Mouse (Mus musculus) ovary, postnatal 14 days (tissue): ENCODE data around the gene Cdh23.
A peak's percentile ranks its signal among the peaks of the same experiment; 100 is the strongest.

ENCODE experiments used
- DNase-seq: peaks from one replicate; pipeline ENCODE4 v3.0.0; 2022; ENCODE audit warnings: low spot score

Cdh23 gene

GRCm38 (mm10) chr10:60577920-60578737 lies 118.2 kb downstream of the Cdh23 start:
- no peak for DNase-seq

- no peak for DNase-seq
Measured at GRCm38 (mm10) chr10:60577125-60577919, 119.0 kb downstream of the Cdh23 start.

- DNase-seq: no peak
Measured at GRCm38 (mm10) chr10:60574851-60575250, 121.4 kb downstream of the Cdh23 start.

- DNase-seq: no peak
Measured at GRCm38 (mm10) chr10:60571491-60571890, 124.8 kb downstream of the Cdh23 start.

GRCm38 (mm10) chr10:60566369-60567037 lies 129.8 kb downstream of the Cdh23 start:
- no peak for DNase-seq

- DNase-seq: no peak
Measured at GRCm38 (mm10) chr10:60564136-60564535, 132.2 kb downstream of the Cdh23 start.

GRCm38 (mm10) chr10:60562946-60563345 lies 133.3 kb downstream of the Cdh23 start:
- DNase-seq: no peak

GRCm38 (mm10) chr10:60558491-60558927 lies 137.8 kb downstream of the Cdh23 start:
- no peak for DNase-seq

GRCm38 (mm10) chr10:60552951-60553635 lies 143.2 kb downstream of the Cdh23 start:
- no peak for DNase-seq

- no peak for DNase-seq
Measured at GRCm38 (mm10) chr10:60539164-60539914, 157.0 kb downstream of the Cdh23 start.

- DNase-seq: no peak
Measured at GRCm38 (mm10) chr10:60536098-60536811, 160.0 kb downstream of the Cdh23 start.

- no peak for DNase-seq
Measured at GRCm38 (mm10) chr10:60532502-60532901, 163.8 kb downstream of the Cdh23 start.

GRCm38 (mm10) chr10:60531349-60531748 lies 164.9 kb downstream of the Cdh23 start:
- DNase-seq: peak; percentile 49

- DNase-seq: no peak
Measured at GRCm38 (mm10) chr10:60530633-60531032, 165.7 kb downstream of the Cdh23 start.

GRCm38 (mm10) chr10:60527949-60528348 lies 168.3 kb downstream of the Cdh23 start:
- no peak for DNase-seq

- no peak for DNase-seq
Measured at GRCm38 (mm10) chr10:60525081-60525480, 171.2 kb downstream of the Cdh23 start.

- no peak for DNase-seq
Measured at GRCm38 (mm10) chr10:60516286-60516685, 180.0 kb downstream of the Cdh23 start.

GRCm38 (mm10) chr10:60498538-60498937 lies 197.8 kb downstream of the Cdh23 start:
- no peak for DNase-seq

GRCm38 (mm10) chr10:60495070-60495469 lies 201.2 kb downstream of the Cdh23 start:
- DNase-seq: no peak

- DNase-seq: no peak
Measured at GRCm38 (mm10) chr10:60491538-60491937, 204.8 kb downstream of the Cdh23 start.

- no peak for DNase-seq
Measured at GRCm38 (mm10) chr10:60481381-60481780, 214.9 kb downstream of the Cdh23 start.
